Mouse (Mus musculus): ENCODE results near the gene Plekhg6. TPM values are rescaled to one million over a fixed set of nuclear protein-coding genes. Genes with fewer than 3 reads are reported as not detected.
A peak's percentile ranks its signal among the peaks of the same experiment; 100 is the strongest.

The Plekhg6 gene
- polyA plus RNA-seq (2015; fragmentation: Nextera tagmentation; extraction: Ambion mirVana), result 7.3 and 8.9 TPM in 2 replicates

GRCm38 (mm10) chr6:125380372-125381360 lies at the start of gene Plekhg6:
Gene Plekhg6 (minus strand): TSS chr6:125380793.
- H3K4me1 ChIP-seq (replicated peaks), result peaks cover 29% of the 10 kb centered on the region
- peak within 1 kb of the TSS; percentile 88 for H3K4me2 ChIP-seq (replicated peaks)
- 8% methylated on average over 39 of the region's 40 CpGs for WGBS
- peak; percentile 75 for ATAC-seq
- H3K27me3 ChIP-seq (replicated peaks), result peaks cover 15% of the 10 kb centered on the region
- peak within 1 kb of the TSS; percentile 50 for H3K4me3 ChIP-seq (replicated peaks)
- H3K27ac ChIP-seq, result peak within 1 kb of the TSS; percentile 40; the same call in 1 of the 2 replicates
- H3K9me3 ChIP-seq, result no peaks in the 10 kb centered on the region
- H3K36me3 ChIP-seq, result no peaks in the 10 kb centered on the region
- peak within 1 kb of the TSS; percentile 54 for H3K9ac ChIP-seq

- Histone ChIP-seq H3K9me3 (no peaks in the 10 kb centered on the region), H3K9ac (no peak overlapping the region), H3K36me3 (no peaks in the 10 kb centered on the region), H3K27me3 (replicated peaks) (no peaks in the 10 kb centered on the region), H3K27ac (no peak overlapping the region), H3K4me2 (replicated peaks) (no peak overlapping the region), H3K4me3 (replicated peaks) (no peak overlapping the region), H3K4me1 (replicated peaks) (peaks cover 8% of the 10 kb centered on the region; the same call in 1 of the 2 replicates)
- 65% methylated on average over 6 of the region's 6 CpGs for WGBS
- no peak for ATAC-seq
Observed at GRCm38 (mm10) chr6:125429741-125430140, 49.1 kb upstream of the Plekhg6 start.

- peak; percentile 78 for ATAC-seq
- H3K27me3 ChIP-seq (replicated peaks), result no peaks in the 10 kb centered on the region
- peak overlapping the region; percentile 47 for H3K4me3 ChIP-seq (replicated peaks)
- under 1% methylated on average over 25 of the region's 25 CpGs for WGBS
- H3K27ac ChIP-seq, result peak overlapping the region; percentile 73; the same call in 1 of the 2 replicates
- peak overlapping the region; percentile 65 for H3K9ac ChIP-seq
- H3K36me3 ChIP-seq, result no peaks in the 10 kb centered on the region
- H3K4me2 ChIP-seq (replicated peaks), result peak overlapping the region; percentile 98
- H3K4me1 ChIP-seq (replicated peaks), result peaks cover 24% of the 10 kb centered on the region
- no peaks in the 10 kb centered on the region for H3K9me3 ChIP-seq
Observed at GRCm38 (mm10) chr6:125426383-125427360, 46.1 kb upstream of the Plekhg6 start.

GRCm38 (mm10) chr6:125425205-125426090 lies 44.9 kb upstream of the Plekhg6 start:
- Histone ChIP-seq H3K27me3 (replicated peaks) (no peaks in the 10 kb centered on the region), H3K4me1 (replicated peaks) (peaks cover 25% of the 10 kb centered on the region), H3K9ac (no peak overlapping the region), H3K27ac (0 out of 2 replicates have a peak overlapping the region, but pooled peaks have one; percentile 3), H3K9me3 (no peaks in the 10 kb centered on the region), H3K4me2 (replicated peaks) (no peak overlapping the region), H3K36me3 (no peaks in the 10 kb centered on the region), H3K4me3 (replicated peaks) (no peak overlapping the region)
- ATAC-seq, result no peak
- WGBS, result 55% methylated on average over 15 of the region's 15 CpGs

GRCm38 (mm10) chr6:125424156-125424555 lies 43.6 kb upstream of the Plekhg6 start:
- no peak overlapping the region for H3K4me2 ChIP-seq (replicated peaks)
- 0 out of 2 replicates have a peak overlapping the region, but pooled peaks have one; percentile 41 for H3K27ac ChIP-seq
- H3K27me3 ChIP-seq (replicated peaks), result no peaks in the 10 kb centered on the region
- ATAC-seq, result no peak
- no peak overlapping the region for H3K4me3 ChIP-seq (replicated peaks)
- no peak overlapping the region for H3K9ac ChIP-seq
- no peaks in the 10 kb centered on the region for H3K9me3 ChIP-seq
- no peaks in the 10 kb centered on the region for H3K36me3 ChIP-seq
- peaks cover 24% of the 10 kb centered on the region for H3K4me1 ChIP-seq (replicated peaks)
- WGBS, result 64% methylated on average over 3 of the region's 3 CpGs

GRCm38 (mm10) chr6:125423507-125423906 lies 42.9 kb upstream of the Plekhg6 start:
- H3K36me3 ChIP-seq, result no peaks in the 10 kb centered on the region
- ATAC-seq, result no peak
- no peak overlapping the region for H3K4me3 ChIP-seq (replicated peaks)
- H3K9me3 ChIP-seq, result no peaks in the 10 kb centered on the region
- no peaks in the 10 kb centered on the region for H3K27me3 ChIP-seq (replicated peaks)
- WGBS, result 58% methylated on average over 13 of the region's 13 CpGs
- H3K27ac ChIP-seq, result no peak overlapping the region
- no peak overlapping the region for H3K9ac ChIP-seq
- 0 out of 2 replicates have a peak overlapping the region, but pooled peaks have one; percentile 57 for H3K4me2 ChIP-seq (replicated peaks)
- peaks cover 24% of the 10 kb centered on the region for H3K4me1 ChIP-seq (replicated peaks)

- Histone ChIP-seq H3K27me3 (replicated peaks) (0 out of 2 replicates have a peak, but pooled peaks cover under 1% of the 10 kb centered on the region), H3K36me3 (no peaks in the 10 kb centered on the region), H3K9ac (no peak overlapping the region), H3K4me2 (replicated peaks) (peak overlapping the region; percentile 57), H3K4me3 (replicated peaks) (0 out of 2 replicates have a peak overlapping the region, but pooled peaks have one; percentile 10), H3K4me1 (replicated peaks) (peaks cover 24% of the 10 kb centered on the region), H3K27ac (0 out of 2 replicates have a peak overlapping the region, but pooled peaks have one; percentile 23), H3K9me3 (no peaks in the 10 kb centered on the region)
- 0 out of 2 replicates have a peak, but pooled peaks have one; percentile 2 for ATAC-seq
- WGBS, result 46% methylated on average over 3 of the region's 3 CpGs
Observed at GRCm38 (mm10) chr6:125423099-125423498, 42.5 kb upstream of the Plekhg6 start.

- WGBS, result 12% methylated on average over 19 of the region's 20 CpGs
- ATAC-seq, result peak; percentile 78
- 0 out of 2 replicates have a peak overlapping the region, but pooled peaks have one; percentile 20 for H3K9ac ChIP-seq
- H3K9me3 ChIP-seq, result no peaks in the 10 kb centered on the region
- H3K4me2 ChIP-seq (replicated peaks), result peak overlapping the region; percentile 57
- H3K27me3 ChIP-seq (replicated peaks), result 0 out of 2 replicates have a peak, but pooled peaks cover 2% of the 10 kb centered on the region
- H3K4me1 ChIP-seq (replicated peaks), result peaks cover 24% of the 10 kb centered on the region
- 0 out of 2 replicates have a peak overlapping the region, but pooled peaks have one; percentile 23 for H3K27ac ChIP-seq
- H3K36me3 ChIP-seq, result no peaks in the 10 kb centered on the region
- H3K4me3 ChIP-seq (replicated peaks), result 0 out of 2 replicates have a peak overlapping the region, but pooled peaks have one; percentile 10
Observed at GRCm38 (mm10) chr6:125422051-125422822, 41.6 kb upstream of the Plekhg6 start.

- H3K9me3 ChIP-seq, result no peaks in the 10 kb centered on the region
- ATAC-seq, result no peak
- 60% methylated on average over 16 of the region's 16 CpGs for WGBS
Observed at GRCm38 (mm10) chr6:125420458-125421063, 40.0 kb upstream of the Plekhg6 start.

GRCm38 (mm10) chr6:125418744-125419143 lies 38.2 kb upstream of the Plekhg6 start:
- Histone ChIP-seq H3K4me2 (replicated peaks) (no peak overlapping the region), H3K4me1 (replicated peaks) (peaks cover 18% of the 10 kb centered on the region), H3K9ac (no peak overlapping the region), H3K27me3 (replicated peaks) (0 out of 2 replicates have a peak, but pooled peaks cover 2% of the 10 kb centered on the region), H3K9me3 (no peaks in the 10 kb centered on the region), H3K36me3 (no peaks in the 10 kb centered on the region), H3K4me3 (replicated peaks) (no peak overlapping the region), H3K27ac (no peak overlapping the region)
- WGBS, result 6% methylated on average over 9 of the region's 9 CpGs
- ATAC-seq, result peak; percentile 34

More at GRCm38 (mm10) chr6:125420458-125421063, 40.0 kb upstream of the Plekhg6 start:
- Histone ChIP-seq H3K4me2 (replicated peaks) (no peak overlapping the region), H3K36me3 (no peaks in the 10 kb centered on the region), H3K27me3 (replicated peaks) (0 out of 2 replicates have a peak, but pooled peaks cover 2% of the 10 kb centered on the region), H3K4me1 (replicated peaks) (peaks cover 18% of the 10 kb centered on the region), H3K27ac (no peak overlapping the region), H3K9ac (no peak overlapping the region), H3K4me3 (replicated peaks) (no peak overlapping the region)

All from intestine, embryonic 15.5 days (tissue).